Mouse (Mus musculus): ENCODE measurements around the gene Gm5475.
A peak's percentile ranks its signal among the peaks of the same experiment; 100 is the strongest.

Gene Gm5475

DNA sequence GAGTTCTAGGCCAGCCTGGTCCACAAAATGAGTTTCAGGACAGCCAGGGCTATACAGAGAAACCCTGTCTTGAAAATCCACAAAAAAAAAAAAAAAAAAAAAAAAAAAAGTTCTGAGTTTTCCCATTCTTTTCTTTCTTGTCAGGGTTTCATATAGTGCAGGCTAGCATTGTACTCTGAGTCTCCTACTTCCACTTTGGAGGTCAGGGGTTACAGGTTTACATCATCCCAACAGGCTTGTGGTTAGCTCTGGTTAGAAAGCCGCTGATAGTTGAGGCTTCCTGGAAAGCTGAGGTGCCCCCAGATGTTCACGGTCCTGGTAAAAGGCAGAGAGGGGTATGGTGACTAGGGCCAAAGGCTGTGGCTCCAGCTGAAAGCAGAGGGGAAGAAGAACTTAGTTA is 24.9 kb downstream of the Gm5475 start:
- Histone ChIP-seq H3K36me3 (ENCODE audit: insufficient read depth, low read length) (no peaks in the 10 kb centered on the region), H3K9me3 (ENCODE audit: low read length) (no peaks in the 10 kb centered on the region), H3K27me3 (ENCODE audit: insufficient read depth, low read length) (0 out of 2 replicates have a peak, but pooled peaks cover 3% of the 10 kb centered on the region), H3K4me1 (replicated peaks; ENCODE audit: low read depth, low read length) (peaks cover 24% of the 10 kb centered on the region), H3K4me3 (replicated peaks; ENCODE audit: low read length) (no peak overlapping the region)
- TF ChIP-seq CTCF (conservative IDR thresholded peaks at IDR 0.05; ENCODE audit: low read length): no peak
- TF ChIP-seq POU5F1 (IDR thresholded peaks at IDR 0.05; ENCODE audit: borderline replicate concordance, low read length): no peak
- no peak for TF ChIP-seq NANOG (IDR thresholded peaks at IDR 0.05; ENCODE audit: borderline replicate concordance, low read length)

DNA sequence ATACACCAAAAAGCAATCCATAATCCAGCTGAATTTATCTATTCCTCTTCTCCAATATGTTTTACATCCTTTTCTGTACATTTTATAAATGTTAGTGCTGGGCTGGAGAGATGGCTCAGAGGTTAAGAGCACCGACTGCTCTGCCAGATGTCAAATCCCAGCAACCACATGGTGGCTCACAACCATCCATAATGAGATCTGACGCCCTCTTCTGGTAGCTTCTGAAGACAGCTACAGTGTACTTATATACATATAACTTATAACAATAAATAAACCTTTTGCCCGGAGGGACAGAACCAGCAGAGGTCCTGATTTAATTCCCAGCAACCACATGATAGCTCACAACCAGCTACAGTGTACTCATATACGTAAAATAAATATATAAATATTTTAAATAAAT is 26.6 kb downstream of the Gm5475 start:
- Histone ChIP-seq H3K4me1 (replicated peaks; ENCODE audit: low read depth, low read length) (peaks cover 25% of the 10 kb centered on the region), H3K36me3 (ENCODE audit: insufficient read depth, low read length) (no peaks in the 10 kb centered on the region), H3K9me3 (ENCODE audit: low read length) (no peaks in the 10 kb centered on the region), H3K4me3 (replicated peaks; ENCODE audit: low read length) (no peak overlapping the region), H3K27me3 (ENCODE audit: insufficient read depth, low read length) (0 out of 2 replicates have a peak, but pooled peaks cover 3% of the 10 kb centered on the region)
- no peak for TF ChIP-seq NANOG (IDR thresholded peaks at IDR 0.05; ENCODE audit: borderline replicate concordance, low read length)
- 0 out of 2 replicates have a peak, but pooled peaks have one; percentile 16 for TF ChIP-seq CTCF (conservative IDR thresholded peaks at IDR 0.05; ENCODE audit: low read length)
- TF ChIP-seq POU5F1 (IDR thresholded peaks at IDR 0.05; ENCODE audit: borderline replicate concordance, low read length): no peak

DNA sequence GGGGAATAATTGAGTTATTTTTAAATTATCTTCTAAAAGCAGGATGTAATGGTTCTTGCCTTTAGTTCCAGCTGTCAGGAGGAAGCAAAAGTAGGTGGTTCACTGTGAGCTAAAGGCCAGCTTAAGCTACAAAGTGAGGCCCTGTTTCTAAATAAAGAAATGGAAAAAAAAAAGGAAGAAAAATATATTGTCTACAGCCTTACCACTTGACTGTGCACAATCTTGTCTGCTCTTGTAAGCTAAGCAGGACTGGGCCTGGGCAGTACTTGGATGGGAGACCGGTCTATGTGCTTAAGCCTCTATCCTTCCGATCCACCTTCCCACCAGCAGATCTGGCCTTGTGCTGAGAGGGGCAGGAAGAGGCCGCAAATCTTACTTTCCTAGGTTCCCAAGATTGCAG is 27.5 kb downstream of the Gm5475 start:
- H3K36me3 ChIP-seq (ENCODE audit: insufficient read depth, low read length): no peaks in the 10 kb centered on the region
- TF ChIP-seq POU5F1 (IDR thresholded peaks at IDR 0.05; ENCODE audit: borderline replicate concordance, low read length) (no peak), CTCF (conservative IDR thresholded peaks at IDR 0.05; ENCODE audit: low read length) (no peak), NANOG (IDR thresholded peaks at IDR 0.05; ENCODE audit: borderline replicate concordance, low read length) (no peak)
- no peaks in the 10 kb centered on the region for H3K9me3 ChIP-seq (ENCODE audit: low read length)
- no peak overlapping the region for H3K4me3 ChIP-seq (replicated peaks; ENCODE audit: low read length)
- 0 out of 2 replicates have a peak, but pooled peaks cover 3% of the 10 kb centered on the region for H3K27me3 ChIP-seq (ENCODE audit: insufficient read depth, low read length)
- H3K4me1 ChIP-seq (replicated peaks; ENCODE audit: low read depth, low read length): peaks cover 16% of the 10 kb centered on the region

DNA sequence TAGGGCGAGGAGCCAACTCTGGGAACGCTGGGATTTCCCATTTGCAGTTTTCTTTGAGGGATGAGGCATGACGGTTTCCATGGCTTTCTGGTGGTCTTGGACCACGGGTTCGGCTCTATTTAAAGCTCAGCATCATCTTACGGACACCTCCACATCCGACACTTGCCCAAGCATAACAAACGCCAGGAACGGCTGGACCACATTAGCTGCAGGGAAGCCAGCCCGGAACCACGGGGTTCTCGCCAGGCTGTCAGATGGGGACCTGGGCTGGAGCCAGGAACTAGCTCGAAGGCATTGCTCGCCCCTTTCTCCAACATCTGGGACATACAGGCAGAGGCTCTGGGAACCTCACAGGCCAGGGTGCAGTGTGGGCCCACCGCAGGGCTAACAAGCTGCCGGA is 29.3 kb downstream of the Gm5475 start:
- no peaks in the 10 kb centered on the region for H3K9me3 ChIP-seq (ENCODE audit: low read length)
- H3K27me3 ChIP-seq (ENCODE audit: insufficient read depth, low read length): 0 out of 2 replicates have a peak, but pooled peaks cover 3% of the 10 kb centered on the region
- H3K36me3 ChIP-seq (ENCODE audit: insufficient read depth, low read length): no peaks in the 10 kb centered on the region
- no peak for TF ChIP-seq CTCF (conservative IDR thresholded peaks at IDR 0.05; ENCODE audit: low read length)
- no peak for TF ChIP-seq POU5F1 (IDR thresholded peaks at IDR 0.05; ENCODE audit: borderline replicate concordance, low read length)
- TF ChIP-seq NANOG (IDR thresholded peaks at IDR 0.05; ENCODE audit: borderline replicate concordance, low read length): no peak
- H3K4me1 ChIP-seq (replicated peaks; ENCODE audit: low read depth, low read length): peaks cover 19% of the 10 kb centered on the region
- 0 out of 2 replicates have a peak overlapping the region, but pooled peaks have one; percentile 17 for H3K4me3 ChIP-seq (replicated peaks; ENCODE audit: low read length)

DNA sequence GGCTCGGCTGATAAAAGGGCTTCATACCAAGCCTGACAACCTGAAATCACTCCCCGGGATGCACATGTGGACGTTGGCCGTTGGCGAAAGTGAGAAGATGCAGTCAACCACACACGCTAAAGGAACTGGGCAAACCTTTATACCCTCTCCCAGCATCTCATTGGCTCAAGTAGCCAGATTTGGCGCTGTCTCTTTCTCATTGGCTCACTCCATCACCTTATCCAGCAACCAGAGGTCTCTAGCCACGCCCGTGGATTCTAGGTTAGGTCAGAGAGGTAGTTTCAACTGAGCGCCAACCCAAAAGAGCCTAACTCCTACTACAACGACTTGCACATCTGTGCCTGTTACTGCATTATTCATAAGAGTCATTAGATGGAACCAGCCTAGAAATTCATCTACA is 30.5 kb downstream of the Gm5475 start:
- Histone ChIP-seq H3K36me3 (ENCODE audit: insufficient read depth, low read length) (no peaks in the 10 kb centered on the region), H3K4me3 (replicated peaks; ENCODE audit: low read length) (peak overlapping the region; percentile 50; the same call in 1 of the 2 replicates), H3K9me3 (ENCODE audit: low read length) (no peaks in the 10 kb centered on the region), H3K27me3 (ENCODE audit: insufficient read depth, low read length) (0 out of 2 replicates have a peak, but pooled peaks cover 3% of the 10 kb centered on the region), H3K4me1 (replicated peaks; ENCODE audit: low read depth, low read length) (peaks cover 24% of the 10 kb centered on the region)
- TF ChIP-seq NANOG (IDR thresholded peaks at IDR 0.05; ENCODE audit: borderline replicate concordance, low read length) (no peak), POU5F1 (IDR thresholded peaks at IDR 0.05; ENCODE audit: borderline replicate concordance, low read length) (no peak)

DNA sequence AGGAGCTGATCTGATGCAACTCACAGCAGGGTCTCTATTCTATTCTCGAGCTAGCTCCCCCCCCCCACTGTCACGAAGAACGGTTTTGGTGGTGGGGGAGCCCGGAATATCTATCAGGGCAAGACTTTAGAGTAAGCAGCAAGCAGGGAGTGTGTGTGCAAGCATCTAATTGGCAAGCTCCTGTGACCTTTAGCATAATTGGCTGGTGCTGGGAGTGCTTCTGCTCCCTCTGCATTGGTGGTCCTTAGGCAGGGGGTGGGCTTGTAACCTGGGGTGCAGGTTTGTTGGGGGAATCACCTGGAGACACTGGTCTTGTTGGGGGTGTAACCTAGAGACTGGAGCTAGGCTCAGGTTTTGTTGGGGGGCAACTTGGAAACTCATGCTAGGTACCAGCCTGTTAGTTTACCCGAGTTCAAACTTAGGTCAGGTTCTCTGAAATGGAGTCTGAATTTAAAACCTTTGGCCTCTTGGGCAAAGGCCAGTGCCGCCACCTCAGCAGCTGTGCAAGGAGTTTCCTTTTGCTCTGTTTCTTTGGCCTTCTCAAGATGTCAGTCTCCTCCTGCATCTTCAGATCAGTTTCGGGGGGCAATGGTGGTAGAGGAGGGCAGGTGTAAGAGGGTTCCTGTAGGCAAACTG is 34.5 kb downstream of the Gm5475 start:
- Histone ChIP-seq H3K4me1 (replicated peaks; ENCODE audit: low read depth, low read length) (peaks cover 34% of the 10 kb centered on the region), H3K9me3 (ENCODE audit: low read length) (no peaks in the 10 kb centered on the region), H3K36me3 (ENCODE audit: insufficient read depth, low read length) (no peaks in the 10 kb centered on the region), H3K4me3 (replicated peaks; ENCODE audit: low read length) (no peak overlapping the region), H3K27me3 (ENCODE audit: insufficient read depth, low read length) (peaks cover 13% of the 10 kb centered on the region)
- TF ChIP-seq NANOG (IDR thresholded peaks at IDR 0.05; ENCODE audit: borderline replicate concordance, low read length): no peak
- no peak for TF ChIP-seq CTCF (conservative IDR thresholded peaks at IDR 0.05; ENCODE audit: low read length)
- TF ChIP-seq POU5F1 (IDR thresholded peaks at IDR 0.05; ENCODE audit: borderline replicate concordance, low read length): no peak

DNA sequence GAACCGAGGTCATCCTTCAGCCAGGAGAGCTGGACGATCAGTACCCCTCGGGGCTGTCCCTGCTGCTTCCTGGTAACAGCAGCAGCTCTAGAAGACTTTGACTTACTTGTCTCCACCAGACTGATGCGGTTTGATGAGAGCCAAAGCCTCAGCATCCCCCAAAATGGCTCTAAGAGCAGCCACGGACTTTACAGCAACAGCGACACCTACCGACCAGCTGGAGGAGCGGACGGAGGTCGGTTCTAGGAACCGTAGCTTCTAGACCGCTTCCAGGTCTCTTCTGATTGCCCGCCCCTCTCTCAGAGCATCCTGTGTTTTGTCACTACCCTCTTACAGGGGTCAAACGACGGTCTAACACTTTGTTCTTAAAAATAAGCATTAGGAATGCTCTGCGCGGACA is 35.4 kb downstream of the Gm5475 start:
- peaks cover 13% of the 10 kb centered on the region for H3K27me3 ChIP-seq (ENCODE audit: insufficient read depth, low read length)
- H3K9me3 ChIP-seq (ENCODE audit: low read length): no peaks in the 10 kb centered on the region
- peaks cover 28% of the 10 kb centered on the region for H3K4me1 ChIP-seq (replicated peaks; ENCODE audit: low read depth, low read length)
- no peak overlapping the region for H3K4me3 ChIP-seq (replicated peaks; ENCODE audit: low read length)
- no peaks in the 10 kb centered on the region for H3K36me3 ChIP-seq (ENCODE audit: insufficient read depth, low read length)
- TF ChIP-seq CTCF (conservative IDR thresholded peaks at IDR 0.05; ENCODE audit: low read length) (peak; percentile 80), NANOG (IDR thresholded peaks at IDR 0.05; ENCODE audit: borderline replicate concordance, low read length) (no peak)

DNA sequence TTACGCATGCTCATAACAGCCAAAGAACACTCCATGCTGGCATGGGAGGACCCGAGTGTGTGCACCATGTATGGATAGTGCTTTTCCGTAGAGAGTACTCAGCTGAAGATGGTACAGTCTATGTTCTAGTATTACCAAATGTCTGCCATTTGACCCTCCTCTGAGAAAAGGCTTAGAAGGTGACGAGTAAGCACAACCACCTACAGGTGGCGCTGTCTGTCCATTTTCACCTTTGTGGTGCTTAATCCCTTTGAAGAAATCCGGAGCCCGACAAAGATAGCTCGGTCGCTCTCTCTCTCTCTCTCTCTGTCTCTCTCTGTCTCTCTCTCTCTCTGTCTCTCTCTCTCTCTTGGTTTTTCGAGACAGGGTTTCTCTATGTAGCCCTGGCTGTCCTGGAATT is 36.1 kb downstream of the Gm5475 start:
- peak; percentile 53 for TF ChIP-seq CTCF (conservative IDR thresholded peaks at IDR 0.05; ENCODE audit: low read length)
- TF ChIP-seq POU5F1 (IDR thresholded peaks at IDR 0.05; ENCODE audit: borderline replicate concordance, low read length): no peak
- Histone ChIP-seq H3K36me3 (ENCODE audit: insufficient read depth, low read length) (no peaks in the 10 kb centered on the region), H3K4me3 (replicated peaks; ENCODE audit: low read length) (no peak overlapping the region), H3K9me3 (ENCODE audit: low read length) (no peaks in the 10 kb centered on the region), H3K27me3 (ENCODE audit: insufficient read depth, low read length) (peaks cover 13% of the 10 kb centered on the region), H3K4me1 (replicated peaks; ENCODE audit: low read depth, low read length) (peaks cover 28% of the 10 kb centered on the region)

DNA sequence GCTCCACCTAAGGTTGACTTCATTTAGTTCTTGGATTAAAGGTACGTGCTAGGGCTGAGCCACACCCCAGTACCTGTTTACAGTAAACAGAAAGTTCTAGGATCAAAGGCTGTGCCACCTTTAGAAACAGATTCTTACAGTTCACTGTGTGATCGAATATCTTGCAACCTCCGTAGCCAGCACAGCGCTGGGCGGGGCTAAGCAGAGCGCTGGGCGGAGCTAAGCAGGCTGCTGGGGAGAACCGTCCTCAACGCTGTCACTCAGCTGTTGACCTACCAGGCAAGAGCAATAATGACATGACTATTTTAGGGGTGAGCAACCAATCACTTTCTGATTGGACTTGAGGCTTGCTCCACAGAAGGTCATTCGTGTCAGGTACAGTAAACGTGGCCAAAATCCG is 39.0 kb downstream of the Gm5475 start:
- Histone ChIP-seq H3K36me3 (ENCODE audit: insufficient read depth, low read length) (no peaks in the 10 kb centered on the region), H3K9me3 (ENCODE audit: low read length) (no peaks in the 10 kb centered on the region), H3K4me3 (replicated peaks; ENCODE audit: low read length) (no peak overlapping the region), H3K27me3 (ENCODE audit: insufficient read depth, low read length) (peaks cover 13% of the 10 kb centered on the region), H3K4me1 (replicated peaks; ENCODE audit: low read depth, low read length) (peaks cover 33% of the 10 kb centered on the region)
- TF ChIP-seq CTCF (conservative IDR thresholded peaks at IDR 0.05; ENCODE audit: low read length) (no peak), POU5F1 (IDR thresholded peaks at IDR 0.05; ENCODE audit: borderline replicate concordance, low read length) (no peak), NANOG (IDR thresholded peaks at IDR 0.05; ENCODE audit: borderline replicate concordance, low read length) (no peak)

All from E14TG2a.4 (cell line).